Mouse (Mus musculus) kidney, embryonic 15.5 days (tissue): ENCODE measurements around the gene Fbxl20. TPM values are rescaled to one million over a fixed set of nuclear protein-coding genes. Genes with fewer than 3 reads are reported as not detected.
"Not testable (repeated sequence)": the region's sequence is repeated elsewhere in the genome, so short reads cannot be mapped to it uniquely, and the experiment has no call there.

ENCODE experiments used
- ATAC-seq: fragments of 200-750 bp; cut with Nextera tagmentation; replicated peaks from 2 replicates; pipeline ENCODE4 v1.8.0; 2017; ENCODE audit warnings: moderate TSS enrichment; ENCODE audit not compliant: low FRiP score
- H3K27ac ChIP-seq: fragments of 300-500 bp; sonication (generic); 2 replicates; pipeline ENCODE4 v1.5.1; 2015; ENCODE audit warnings: mild to moderate bottlenecking, inconsistent platforms
- H3K27me3 ChIP-seq: fragments of 300-500 bp; sonication (generic); 2 replicates; pipeline ENCODE4 v1.6.1; 2015; ENCODE audit warnings: inconsistent platforms
- H3K36me3 ChIP-seq: fragments of 300-500 bp; sonication (generic); 2 replicates; pipeline ENCODE4 v1.6.1; 2015; ENCODE audit warnings: inconsistent platforms
- H3K4me1 ChIP-seq: fragments of 300-500 bp; sonication (generic); 2 replicates; pipeline ENCODE4 v1.6.1; 2015; ENCODE audit warnings: inconsistent platforms
- H3K4me2 ChIP-seq: fragments of 300-500 bp; sonication (generic); 2 replicates; pipeline ENCODE4 v1.6.1; 2015; ENCODE audit warnings: moderate library complexity, mild to moderate bottlenecking, inconsistent platforms
- H3K4me3 ChIP-seq: fragments of 300-500 bp; sonication (generic); replicated peaks from 2 replicates; pipeline ENCODE4 v1.5.1; 2015; ENCODE audit warnings: mild to moderate bottlenecking, inconsistent platforms
- H3K9ac ChIP-seq: fragments of 300-500 bp; sonication (generic); 2 replicates; pipeline ENCODE4 v1.6.1; 2015; ENCODE audit warnings: mild to moderate bottlenecking, inconsistent platforms
- H3K9me3 ChIP-seq: fragments of 300-500 bp; sonication (generic); replicated peaks from 2 replicates; pipeline ENCODE4 v1.6.1; 2016; ENCODE audit warnings: inconsistent platforms
- WGBS: fragments of 180-500 bp; shearing (Covaris S2); methylation state at CpG from one replicate; pipeline ENCODE4 v1.1.7; 2015; ENCODE audit warnings: mixed read lengths; 5-methylcytosine and 5-hydroxymethylcytosine counted together
- polyA plus RNA-seq: library from polyadenylated mRNA; unstranded; fragments of >200 nt; fragmentation: Nextera tagmentation; extraction: Ambion mirVana; gene quantifications from 2 replicates; pipeline ENCODE4 v1.2.1, GENCODE M21; 2015

The Fbxl20 gene
- 18.0 and 20.3 TPM in 2 replicates for polyA plus RNA-seq

DNA sequence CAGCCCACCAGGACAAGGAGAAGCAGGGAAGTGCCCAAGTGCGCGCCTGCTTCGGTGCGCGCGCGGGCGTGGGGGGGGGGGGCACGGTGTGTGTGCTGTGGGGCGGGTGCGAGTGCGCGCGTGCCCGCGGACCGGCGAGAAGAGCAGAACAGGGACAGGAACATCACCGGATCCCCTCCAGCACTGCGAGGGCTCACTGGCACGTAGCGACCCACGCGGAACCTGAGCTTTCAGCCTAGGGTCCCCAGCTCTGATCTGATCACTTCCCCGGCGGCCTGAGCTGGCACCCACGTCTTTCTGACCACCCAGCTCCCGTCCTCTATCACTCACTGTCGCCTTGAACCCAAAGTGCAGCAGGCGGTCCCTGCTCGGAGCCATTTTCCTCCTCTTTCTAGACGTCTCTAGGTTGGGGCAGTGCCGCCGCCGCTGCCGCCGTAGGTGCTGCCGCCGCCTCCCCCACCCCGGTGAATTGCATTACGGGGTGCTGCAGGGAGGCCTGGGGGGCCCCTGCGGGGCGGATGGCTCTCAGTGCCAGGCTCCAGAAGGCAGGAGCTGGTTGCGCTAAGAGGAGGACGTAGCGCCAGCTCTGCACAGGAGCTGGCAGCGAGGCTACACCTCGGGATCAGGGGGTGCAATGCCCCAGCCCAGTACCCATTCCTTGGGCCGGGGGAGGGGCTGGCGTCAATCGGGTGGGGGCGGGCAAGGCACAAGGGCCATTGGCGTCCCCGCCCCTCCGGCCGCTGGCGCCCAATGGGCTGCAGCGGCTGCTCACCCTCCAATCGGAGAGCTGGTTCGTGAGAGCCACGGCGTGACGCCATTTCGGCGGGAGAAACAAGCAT, at the start of gene Fbxl20:
Gene Fbxl20, minus strand, starts transcription at position 618 of the 839 bp plus-strand sequence.
- peak within 1 kb of the TSS; percentile 94 for H3K9ac ChIP-seq
- H3K36me3 ChIP-seq, result peaks cover 16% of the 10 kb centered on the region
- ATAC-seq, result peak; percentile 90
- peaks cover 14% of the 10 kb centered on the region for H3K4me1 ChIP-seq
- H3K27ac ChIP-seq, result peak within 1 kb of the TSS; percentile 95
- H3K4me3 ChIP-seq, result peak within 1 kb of the TSS; percentile 98
- H3K4me2 ChIP-seq, result peak within 1 kb of the TSS; percentile 98
- no peaks in the 10 kb centered on the region for H3K27me3 ChIP-seq
- no peaks in the 10 kb centered on the region for H3K9me3 ChIP-seq
- WGBS, result under 1% methylated on average over 61 of the region's 65 CpGs

- peak within 1 kb of the TSS; percentile 77 for H3K4me2 ChIP-seq
- no peaks in the 10 kb centered on the region for H3K9me3 ChIP-seq
- peak within 1 kb of the TSS; percentile 90 for H3K9ac ChIP-seq
- H3K4me3 ChIP-seq, result peak within 1 kb of the TSS; percentile 80
- peak within 1 kb of the TSS; percentile 95 for H3K27ac ChIP-seq
- H3K27me3 ChIP-seq, result 0 out of 2 replicates have a peak, but pooled peaks cover 3% of the 10 kb centered on the region
- ATAC-seq, result peak; percentile 97
- H3K4me1 ChIP-seq, result peaks cover 15% of the 10 kb centered on the region
- WGBS, result under 1% methylated on average over 52 of the region's 53 CpGs
- H3K36me3 ChIP-seq, result peaks cover 24% of the 10 kb centered on the region
Measured at GRCm38 (mm10) chr11:98192901-98193805, 43.0 kb upstream of the Fbxl20 start, which contains the start of gene Med1. TSS of gene Med1 (minus strand) at chr11:98193293.

- no peak overlapping the region for H3K27ac ChIP-seq
- WGBS, result 81% methylated on average over 5 of the region's 5 CpGs
- H3K27me3 ChIP-seq, result no peaks in the 10 kb centered on the region
- no peak overlapping the region for H3K4me3 ChIP-seq
- peaks cover 15% of the 10 kb centered on the region for H3K4me1 ChIP-seq
- H3K9ac ChIP-seq, result no peak overlapping the region
- no peaks in the 10 kb centered on the region for H3K9me3 ChIP-seq
- no peak overlapping the region for H3K4me2 ChIP-seq
- no peak for ATAC-seq
- H3K36me3 ChIP-seq, result peaks cover 44% of the 10 kb centered on the region
Measured at GRCm38 (mm10) chr11:98190820-98191219, 40.6 kb upstream of the Fbxl20 start.

- no peaks in the 10 kb centered on the region for H3K9me3 ChIP-seq
- H3K4me2 ChIP-seq, result no peak overlapping the region
- H3K4me3 ChIP-seq, result no peak overlapping the region
- no peak overlapping the region for H3K9ac ChIP-seq
- no peak for ATAC-seq
- WGBS, result 94% methylated on average over 9 of the region's 9 CpGs
- no peaks in the 10 kb centered on the region for H3K27me3 ChIP-seq
- H3K27ac ChIP-seq, result no peak overlapping the region
- peaks cover 9% of the 10 kb centered on the region for H3K4me1 ChIP-seq
- peaks cover 74% of the 10 kb centered on the region for H3K36me3 ChIP-seq
Measured at GRCm38 (mm10) chr11:98187640-98188395, 37.6 kb upstream of the Fbxl20 start.

DNA sequence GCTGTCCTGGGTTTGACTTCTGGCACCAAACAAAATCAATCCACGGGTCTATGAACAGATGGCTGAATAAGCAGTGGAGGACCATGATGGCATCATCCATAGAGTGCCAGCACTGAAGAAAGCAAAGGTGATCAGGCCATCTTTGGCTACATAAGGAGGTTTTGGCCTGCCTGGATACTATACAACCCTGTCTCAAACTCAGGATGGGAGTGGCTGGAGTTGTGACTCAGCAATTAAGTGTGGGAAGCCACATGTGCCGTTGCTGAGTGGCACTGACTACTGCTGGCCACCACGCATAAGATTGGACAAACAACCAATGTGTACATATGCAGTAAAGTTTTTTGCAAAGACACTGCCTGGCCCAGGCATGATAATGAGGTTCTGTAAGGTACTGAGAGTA, 31.9 kb upstream of the Fbxl20 start:
- not testable (repeated sequence) for H3K4me3 ChIP-seq, H3K9me3 ChIP-seq, ATAC-seq, H3K27ac ChIP-seq, H3K4me2 ChIP-seq, H3K4me1 ChIP-seq, H3K27me3 ChIP-seq, H3K9ac ChIP-seq
- 88% methylated on average over 3 of the region's 3 CpGs for WGBS
- peaks cover 93% of the 10 kb centered on the region for H3K36me3 ChIP-seq

GRCm38 (mm10) chr11:98168400-98168799, 18.2 kb upstream of the Fbxl20 start:
- Histone ChIP-seq H3K27ac (no peak overlapping the region), H3K4me2 (no peak overlapping the region), H3K27me3 (no peaks in the 10 kb centered on the region), H3K9me3 (no peaks in the 10 kb centered on the region), H3K4me1 (no peaks in the 10 kb centered on the region), H3K36me3 (peaks cover 91% of the 10 kb centered on the region), H3K4me3 (no peak overlapping the region), H3K9ac (no peak overlapping the region)
- 93% methylated on average over 1 of the region's 1 CpGs for WGBS
- no peak for ATAC-seq

GRCm38 (mm10) chr11:98155094-98155493, 4.9 kb upstream of the Fbxl20 start:
- Histone ChIP-seq H3K9ac (no peak overlapping the region), H3K36me3 (peaks cover 64% of the 10 kb centered on the region), H3K27ac (no peak overlapping the region), H3K4me3 (no peak overlapping the region), H3K4me1 (no peaks in the 10 kb centered on the region), H3K4me2 (no peak overlapping the region), H3K27me3 (no peaks in the 10 kb centered on the region), H3K9me3 (no peaks in the 10 kb centered on the region)
- WGBS, result 87% methylated on average over 6 of the region's 6 CpGs
- ATAC-seq, result no peak

DNA sequence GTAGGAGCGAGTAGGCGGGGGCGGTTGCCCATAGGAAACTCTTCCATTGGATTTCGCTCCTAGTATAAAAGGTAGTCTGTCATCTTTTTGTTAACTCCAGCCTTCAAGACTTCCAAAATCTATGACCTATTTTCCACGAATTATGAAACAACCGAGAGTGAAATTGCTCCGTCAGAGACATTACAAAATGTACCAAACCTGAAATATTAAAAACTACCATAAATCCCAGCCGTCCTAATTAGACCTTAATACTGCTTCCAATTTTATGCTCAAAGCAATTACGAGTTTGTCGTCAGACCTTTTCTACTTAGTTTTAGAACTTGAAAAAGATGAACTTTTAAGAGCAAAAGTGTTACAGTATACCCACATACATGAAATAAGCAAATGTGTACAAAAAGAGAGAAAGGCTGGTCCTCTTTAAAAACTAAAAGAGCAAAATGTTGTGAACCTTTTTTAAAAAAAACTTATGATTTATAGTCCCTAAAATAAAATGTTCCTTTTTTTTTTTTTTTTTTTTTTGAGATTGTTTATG, 488 bp upstream of the Fbxl20 start:
- Histone ChIP-seq H3K9me3 (no peaks in the 10 kb centered on the region), H3K4me1 (peaks cover 14% of the 10 kb centered on the region), H3K27me3 (no peaks in the 10 kb centered on the region), H3K9ac (no peak overlapping the region), H3K27ac (no peak overlapping the region), H3K4me2 (peak overlapping the region; percentile 98), H3K36me3 (peaks cover 23% of the 10 kb centered on the region), H3K4me3 (peak overlapping the region; percentile 98)
- 8% methylated on average over 10 of the region's 10 CpGs for WGBS
- ATAC-seq, result no peak

GRCm38 (mm10) chr11:98149304-98149750, 876 bp downstream of the Fbxl20 start:
- Histone ChIP-seq H3K4me1 (peaks cover 14% of the 10 kb centered on the region), H3K4me2 (peak overlapping the region; percentile 98), H3K36me3 (peaks cover 10% of the 10 kb centered on the region), H3K9ac (peak overlapping the region; percentile 94), H3K27ac (peak overlapping the region; percentile 95), H3K4me3 (peak overlapping the region; percentile 98), H3K27me3 (no peaks in the 10 kb centered on the region), H3K9me3 (no peaks in the 10 kb centered on the region)
- WGBS, result 0% methylated on average over 37 of the region's 57 CpGs
- peak; percentile 92 for ATAC-seq

- peak overlapping the region; percentile 94 for H3K9ac ChIP-seq
- H3K4me1 ChIP-seq, result peaks cover 14% of the 10 kb centered on the region
- H3K27me3 ChIP-seq, result no peaks in the 10 kb centered on the region
- peak overlapping the region; percentile 98 for H3K4me2 ChIP-seq
- peak overlapping the region; percentile 95 for H3K27ac ChIP-seq
- peaks cover 5% of the 10 kb centered on the region for H3K36me3 ChIP-seq
- H3K9me3 ChIP-seq, result no peaks in the 10 kb centered on the region
- ATAC-seq, result peak; percentile 26
- WGBS, result 2% methylated on average over 43 of the region's 45 CpGs
- peak overlapping the region; percentile 98 for H3K4me3 ChIP-seq
Measured at GRCm38 (mm10) chr11:98148551-98149301, 1.5 kb downstream of the Fbxl20 start.
